Mouse (Mus musculus) embryonic facial prominence, embryonic 12.5 days (tissue): ENCODE measurements around the gene Rspo1. TPM values are rescaled to one million over a fixed set of nuclear protein-coding genes. Genes with fewer than 3 reads are reported as not detected.

Experiments used
- ATAC-seq: fragments of 200-750 bp; cut with Nextera tagmentation; 2 replicates; pipeline ENCODE4 v1.8.0; 2017; ENCODE audit not compliant: insufficient number of reproducible peaks, insufficient read depth, low FRiP score, low TSS enrichment
- H3K27ac ChIP-seq: fragments of 300-500 bp; sonication (generic); 2 replicates; pipeline ENCODE4 v1.5.1; 2016; ENCODE audit warnings: mild to moderate bottlenecking
- H3K27me3 ChIP-seq: fragments of 300-500 bp; sonication (generic); 2 replicates; pipeline ENCODE4 v1.6.1; 2016; ENCODE audit warnings: mild to moderate bottlenecking, moderate library complexity
- H3K36me3 ChIP-seq: fragments of 300-500 bp; sonication (generic); 2 replicates; pipeline ENCODE4 v1.6.1; 2016; ENCODE audit warnings: mild to moderate bottlenecking
- H3K4me1 ChIP-seq: fragments of 300-500 bp; sonication (generic); 2 replicates; pipeline ENCODE4 v1.6.1; 2016
- H3K4me2 ChIP-seq: fragments of 300-500 bp; sonication (generic); replicated peaks from 2 replicates; pipeline ENCODE4 v1.6.1; 2016; ENCODE audit warnings: mild to moderate bottlenecking, moderate library complexity
- H3K4me3 ChIP-seq: fragments of 300-500 bp; sonication (generic); 2 replicates; pipeline ENCODE4 v1.5.1; 2016; ENCODE audit warnings: mild to moderate bottlenecking
- H3K9ac ChIP-seq: fragments of 300-500 bp; sonication (generic); 2 replicates; pipeline ENCODE4 v1.6.1; 2016; ENCODE audit warnings: mild to moderate bottlenecking, moderate library complexity
- H3K9me3 ChIP-seq: fragments of 300-500 bp; sonication (generic); 2 replicates; pipeline ENCODE4 v1.6.1; 2016; ENCODE audit warnings: mild to moderate bottlenecking, moderate library complexity
- WGBS: fragments of 180-500 bp; shearing (Covaris S2); methylation state at CpG from one replicate; pipeline ENCODE4 v1.1.7; 2016; 5-methylcytosine and 5-hydroxymethylcytosine counted together
- polyA plus RNA-seq: library from polyadenylated mRNA; unstranded; fragments of >200 nt; fragmentation: Nextera tagmentation; extraction: Ambion mirVana; gene quantifications from 2 replicates; pipeline ENCODE4 v1.2.1, GENCODE M21; 2016

The Rspo1 gene
- polyA plus RNA-seq, 1 experiment from 2014 or later, result 11.4 TPM

GRCm38 (mm10) chr4:125055385-125055784, 69.2 kb downstream of the Rspo1 start:
- WGBS, result 94% methylated on average over 9 of the region's 9 CpGs

GRCm38 (mm10) chr4:125056476-125056875, 70.2 kb downstream of the Rspo1 start:
- Histone ChIP-seq H3K4me1 (peaks cover 19% of the 10 kb centered on the region), H3K9me3 (no peaks in the 10 kb centered on the region), H3K9ac (no peak overlapping the region), H3K36me3 (peaks cover 40% of the 10 kb centered on the region), H3K27me3 (no peaks in the 10 kb centered on the region), H3K4me2 (no peak overlapping the region), H3K27ac (peak overlapping the region; percentile 66; the same call in 1 of the 2 replicates), H3K4me3 (no peak overlapping the region)
- ATAC-seq, result no peak
- WGBS, result 25% methylated on average over 4 of the region's 4 CpGs

More at GRCm38 (mm10) chr4:125055385-125055784, 69.2 kb downstream of the Rspo1 start:
- no peak overlapping the region for H3K27ac ChIP-seq
- H3K9me3 ChIP-seq, result no peaks in the 10 kb centered on the region
- no peak overlapping the region for H3K9ac ChIP-seq
- H3K4me1 ChIP-seq, result peaks cover 19% of the 10 kb centered on the region
- H3K27me3 ChIP-seq, result no peaks in the 10 kb centered on the region
- no peak for ATAC-seq
- peaks cover 46% of the 10 kb centered on the region for H3K36me3 ChIP-seq
- no peak overlapping the region for H3K4me2 ChIP-seq
- H3K4me3 ChIP-seq, result no peak overlapping the region

DNA sequence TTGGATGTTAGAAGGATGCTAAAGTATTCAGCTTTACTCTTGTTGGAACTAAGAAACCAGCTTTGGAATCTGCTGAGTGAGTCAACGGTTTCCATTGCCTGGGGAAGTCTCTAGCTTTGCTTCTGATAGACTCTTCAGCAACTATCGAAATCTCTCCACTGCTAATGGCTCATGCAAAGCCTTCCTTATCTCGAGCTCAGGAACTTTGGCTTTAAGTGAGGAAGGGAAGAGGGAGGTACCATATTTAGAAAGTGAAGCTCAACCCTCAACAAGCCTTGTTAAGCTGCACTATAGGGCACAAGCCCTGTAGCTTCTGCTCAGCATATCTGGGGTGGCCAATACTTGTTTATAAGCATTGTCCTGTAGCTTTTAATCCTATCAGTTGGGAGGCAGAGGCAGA, 71.0 kb downstream of the Rspo1 start:
- Histone ChIP-seq H3K9me3 (no peaks in the 10 kb centered on the region), H3K27ac (peak overlapping the region; percentile 66), H3K36me3 (peaks cover 34% of the 10 kb centered on the region), H3K27me3 (no peaks in the 10 kb centered on the region), H3K4me3 (no peak overlapping the region), H3K9ac (no peak overlapping the region), H3K4me2 (no peak overlapping the region), H3K4me1 (peaks cover 19% of the 10 kb centered on the region)
- no peak for ATAC-seq
- 24% methylated on average over 3 of the region's 3 CpGs for WGBS

- WGBS, result 46% methylated on average over 5 of the region's 5 CpGs
- H3K4me1 ChIP-seq, result peaks cover 19% of the 10 kb centered on the region
- no peaks in the 10 kb centered on the region for H3K27me3 ChIP-seq
- no peak overlapping the region for H3K4me2 ChIP-seq
- ATAC-seq, result no peak
- H3K27ac ChIP-seq, result no peak overlapping the region
- no peak overlapping the region for H3K9ac ChIP-seq
- H3K36me3 ChIP-seq, result peaks cover 26% of the 10 kb centered on the region
- H3K9me3 ChIP-seq, result no peaks in the 10 kb centered on the region
- no peak overlapping the region for H3K4me3 ChIP-seq
Measured at GRCm38 (mm10) chr4:125058033-125058432, 71.8 kb downstream of the Rspo1 start.

Other genes starting within 250 kb of the Rspo1 start
- 28.7 and 29.5 TPM in 2 replicates for gene Inpp5b, start 244.6 kb upstream of the Rspo1 start, polyA plus RNA-seq
- 12.8 and 14.6 TPM in 2 replicates for gene Mtf1, start 184.3 kb upstream of the Rspo1 start, polyA plus RNA-seq
- gene Yrdc, start 135.8 kb upstream of the Rspo1 start, polyA plus RNA-seq, result 42.3 and 45.2 TPM in 2 replicates
- 62.6 and 62.8 TPM in 2 replicates for gene 1110065P20Rik, start 135.2 kb upstream of the Rspo1 start, polyA plus RNA-seq
- gene Maneal, start 124.3 kb upstream of the Rspo1 start, polyA plus RNA-seq, result 1.4 and 2.2 TPM in 2 replicates
- 1.5 and 1.9 TPM in 2 replicates for gene Epha10, start 105.5 kb upstream of the Rspo1 start, polyA plus RNA-seq
- 19.5 and 20.1 TPM in 2 replicates for gene 9930104L06Rik, start 49.4 kb upstream of the Rspo1 start, polyA plus RNA-seq
- 158 and 176 TPM in 2 replicates for gene Cdca8, start 47.1 kb upstream of the Rspo1 start, polyA plus RNA-seq
- gene Gnl2, start 30.2 kb downstream of the Rspo1 start, polyA plus RNA-seq, result 101 and 105 TPM in 2 replicates
- 0.17 and 0.20 TPM in 2 replicates for gene Dnali1, start 79.3 kb downstream of the Rspo1 start, polyA plus RNA-seq
- gene Snip1, start 80.2 kb downstream of the Rspo1 start, polyA plus RNA-seq, result 37.6 and 40.6 TPM in 2 replicates
- gene Meaf6, start 98.7 kb downstream of the Rspo1 start, polyA plus RNA-seq, result 78.8 and 86.9 TPM in 2 replicates
- gene Zc3h12a, start 141.4 kb downstream of the Rspo1 start, polyA plus RNA-seq, result 0.35 and 0.55 TPM in 2 replicates